Comparison of ENCODE assay signal across 11 mouse cellular contexts in the genomic region with DNA sequence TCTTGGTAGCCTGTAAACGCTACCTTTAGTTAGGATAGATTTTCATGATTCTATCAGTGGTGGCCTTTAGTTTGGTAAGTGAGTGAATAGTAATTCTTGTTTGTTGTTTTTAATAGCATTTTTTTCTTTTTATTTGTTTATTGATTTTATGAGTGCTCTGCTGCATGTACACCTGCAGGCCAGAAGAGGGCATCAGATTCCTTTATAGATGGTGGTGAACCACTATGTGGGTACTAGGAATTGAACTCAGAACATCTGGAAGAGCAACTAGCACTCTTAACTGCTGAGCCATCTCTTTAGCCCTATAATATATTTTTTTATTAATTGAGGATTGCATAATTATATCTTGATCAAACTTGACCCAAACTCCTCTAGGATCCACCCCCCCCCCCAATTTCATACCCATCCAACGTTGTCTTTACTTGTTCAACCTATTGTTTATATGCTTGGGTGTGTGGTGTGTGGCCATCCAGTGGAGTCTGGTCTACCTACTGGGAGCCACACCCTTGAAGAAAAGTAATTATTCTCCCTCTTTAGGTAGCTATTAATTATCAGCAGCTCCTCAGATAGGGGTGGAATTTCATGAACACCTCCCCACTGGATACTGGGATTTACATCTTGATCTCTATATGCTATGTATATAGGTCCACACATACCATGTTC. TPM values are rescaled to one million over a fixed set of nuclear protein-coding genes. Genes with fewer than 3 reads are reported as not detected.
A peak's percentile ranks its signal among the peaks of the same experiment; 100 is the strongest.
DNase-seq lines count a peak whose midpoint lies in the region; ATAC-seq lines count a peak whose summit lies in the region.
"Had no signal": no experiment of that assay in that cellular context is flagged by ENCODE, and none has a peak within 500 bp of the region (broad histone marks: within the 10 kb centered on the region; RNA-seq: fewer than 3 reads in every experiment).

No protein-coding gene starts in this region.

- no peaks in the 10 kb centered on the region for H3K27me3 ChIP-seq in heart, embryonic 10.5 days (ENCODE audit: insufficient read depth, poor library complexity, severe bottlenecking)
- no peaks in the 10 kb centered on the region for H3K27me3 ChIP-seq in midbrain, embryonic 11.5 days (ENCODE audit: control insufficient read depth, insufficient read depth, low read length)
- no peaks in the 10 kb centered on the region for H3K27me3 ChIP-seq in midbrain, embryonic 14.5 days (ENCODE audit: control insufficient read depth, insufficient read depth, low read length)
- no peaks in the 10 kb centered on the region for H3K27me3 ChIP-seq in splenic B cell, adult 2 months (ENCODE audit: control insufficient read depth, insufficient read depth, low read length, poor library complexity, severe bottlenecking)
- H3K27me3 ChIP-seq in kidney, embryonic 15.5 days, result no peaks in the 10 kb centered on the region

- no peak overlapping the region for H3K9ac ChIP-seq in midbrain, embryonic 11.5 days (ENCODE audit: low read length)
- no peak overlapping the region for H3K9ac ChIP-seq in midbrain, embryonic 14.5 days (replicated peaks; ENCODE audit: low read length)
- H3K9ac ChIP-seq in kidney, embryonic 15.5 days, result no peak overlapping the region
- H3K9ac ChIP-seq: hindbrain, embryonic 14.5 days had no signal

- WGBS in heart, embryonic 10.5 days, result 84% methylated on average over 2 of the region's 2 CpGs
- 94% methylated on average over 2 of the region's 2 CpGs for WGBS in midbrain, embryonic 11.5 days
- WGBS in midbrain, embryonic 14.5 days, result 94% methylated on average over 2 of the region's 2 CpGs
- WGBS in kidney, embryonic 15.5 days, result 95% methylated on average over 2 of the region's 2 CpGs

- ATAC-seq in midbrain, embryonic 11.5 days (ENCODE audit: low FRiP score), result peak; percentile 33; the same call in 1 of the 2 replicates
- no peak for ATAC-seq in midbrain, embryonic 14.5 days (ENCODE audit: low FRiP score, low TSS enrichment)
- peak; percentile 49; the same call in 1 of the 2 replicates for ATAC-seq in common myeloid progenitor, adult 5-6 weeks (replicated peaks; ENCODE audit: low read depth, poor library complexity, severe bottlenecking)
- no peak for ATAC-seq in kidney, embryonic 15.5 days (replicated peaks; ENCODE audit: low FRiP score)

- no peak overlapping the region for H3K4me2 ChIP-seq in midbrain, embryonic 11.5 days
- H3K4me2 ChIP-seq in midbrain, embryonic 14.5 days (ENCODE audit: low read length), result no peak overlapping the region
- no peak overlapping the region for H3K4me2 ChIP-seq in kidney, embryonic 15.5 days
- H3K4me2 ChIP-seq: hindbrain, embryonic 14.5 days had no signal

- DNase-seq in heart, embryonic 10.5 days (ENCODE audit: low spot score), result peak; percentile 28
- no peak for DNase-seq in heart, adult 18-20 months
- DNase-seq in midbrain, embryonic 11.5 days (ENCODE audit: low spot score, missing footprints), result no peak
- DNase-seq in midbrain, embryonic 14.5 days, result no peak
- DNase-seq in splenic B cell, adult 2 months (ENCODE audit: low read depth, low spot score), result peak; percentile 60
- DNase-seq in thymus, postnatal 25 days, result no peak
- DNase-seq: lung, adult 18-20 months; thymus, adult 18-20 months had no signal

- H3K9me3 ChIP-seq in heart, embryonic 10.5 days, result no peaks in the 10 kb centered on the region
- no peaks in the 10 kb centered on the region for H3K9me3 ChIP-seq in midbrain, embryonic 11.5 days (ENCODE audit: control insufficient read depth, low read length)
- H3K9me3 ChIP-seq in midbrain, embryonic 14.5 days (ENCODE audit: control insufficient read depth, low read length), result no peaks in the 10 kb centered on the region
- no peaks in the 10 kb centered on the region for H3K9me3 ChIP-seq in kidney, embryonic 15.5 days (replicated peaks)

- no peak overlapping the region for H3K4me3 ChIP-seq in heart, embryonic 10.5 days
- H3K4me3 ChIP-seq in midbrain, embryonic 11.5 days (ENCODE audit: low read depth, low read length), result no peak overlapping the region
- no peak overlapping the region for H3K4me3 ChIP-seq in midbrain, embryonic 14.5 days (replicated peaks; ENCODE audit: low read depth, low read length)
- no peak overlapping the region for H3K4me3 ChIP-seq in kidney, embryonic 15.5 days (replicated peaks)

- H3K4me1 ChIP-seq in heart, embryonic 10.5 days, result peaks cover 25% of the 10 kb centered on the region
- no peaks in the 10 kb centered on the region for H3K4me1 ChIP-seq in midbrain, embryonic 11.5 days (ENCODE audit: control insufficient read depth, insufficient read depth, low read length)
- H3K4me1 ChIP-seq in midbrain, embryonic 14.5 days (ENCODE audit: control insufficient read depth, insufficient read depth, low read length), result no peaks in the 10 kb centered on the region
- no peaks in the 10 kb centered on the region for H3K4me1 ChIP-seq in kidney, embryonic 15.5 days

- H3K36me3 ChIP-seq in heart, embryonic 10.5 days, result peaks cover 80% of the 10 kb centered on the region
- H3K36me3 ChIP-seq in midbrain, embryonic 11.5 days (ENCODE audit: control insufficient read depth, insufficient read depth, low read length), result 0 out of 2 replicates have a peak, but pooled peaks cover 3% of the 10 kb centered on the region
- peaks cover 52% of the 10 kb centered on the region for H3K36me3 ChIP-seq in midbrain, embryonic 14.5 days (ENCODE audit: control insufficient read depth, insufficient read depth, low read length)
- no peaks in the 10 kb centered on the region for H3K36me3 ChIP-seq in splenic B cell, adult 2 months (ENCODE audit: control insufficient read depth, insufficient read depth, low read length, poor library complexity, severe bottlenecking)
- peaks cover 79% of the 10 kb centered on the region for H3K36me3 ChIP-seq in kidney, embryonic 15.5 days

- H3K27ac ChIP-seq in heart, embryonic 10.5 days, result 0 out of 2 replicates have a peak overlapping the region, but pooled peaks have one; percentile 85
- no peak overlapping the region for H3K27ac ChIP-seq in midbrain, embryonic 11.5 days (ENCODE audit: low read depth, low read length)
- H3K27ac ChIP-seq in midbrain, embryonic 14.5 days (replicated peaks; ENCODE audit: low read depth, low read length), result no peak overlapping the region
- H3K27ac ChIP-seq in kidney, embryonic 15.5 days, result no peak overlapping the region
- H3K27ac ChIP-seq: hindbrain, embryonic 14.5 days had no signal

RNA-seq across cellular contexts. Expression of a gene that starts 53.7 kb away (rescaled TPM):
- 12.2 and 13.2 TPM in 2 replicates for polyA plus RNA-seq in heart, embryonic 10.5 days (2016; fragmentation: Nextera tagmentation; extraction: Ambion mirVana)
- total RNA-seq in heart, adult 18-20 months (2021), result 10 to 100 TPM; 11.1 to 14.8 TPM
- polyA plus RNA-seq in midbrain, embryonic 11.5 days (2014; fragmentation: Nextera tagmentation; extraction: Ambion mirVana), result 10.0 and 11.5 TPM in 2 replicates
- 9.3 and 11.8 TPM in 2 replicates for polyA plus RNA-seq in midbrain, embryonic 14.5 days (2014; fragmentation: Nextera tagmentation; extraction: Ambion mirVana)
- total RNA-seq in common myeloid progenitor, adult 5-6 weeks (2017), result 1.0 and 1.2 TPM in 2 replicates
- 4.0 and 4.8 TPM in 2 replicates for polyA plus RNA-seq in kidney, embryonic 15.5 days (2015; fragmentation: Nextera tagmentation; extraction: Ambion mirVana)

Comparison
In these comparisons a context has a peak if more than half of its experiments do, and no peak if none do; other contexts are left out.
1. DNase-seq: peak in heart, embryonic 10.5 days (single experiment) and splenic B cell, adult 2 months (single experiment); none in heart, adult 18-20 months (0 of 2), midbrain, embryonic 11.5 days (single experiment), midbrain, embryonic 14.5 days (single experiment) and thymus, postnatal 25 days (single experiment).
2. ATAC-seq: peak in midbrain, embryonic 11.5 days (single experiment) and common myeloid progenitor, adult 5-6 weeks (single experiment); none in midbrain, embryonic 14.5 days (single experiment) and kidney, embryonic 15.5 days (single experiment).